Mouse (Mus musculus) heart, postnatal 36 days (tissue): Measurements from ENCODE around the gene Mlec. TPM values are rescaled to one million over a fixed set of nuclear protein-coding genes. Genes with fewer than 3 reads are reported as not detected.
"Not testable (repeated sequence)": the region's sequence is repeated elsewhere in the genome, so short reads cannot be mapped to it uniquely, and the experiment has no call there.

ENCODE experiments used
- DNase-seq, 2 experiments: peaks; one replicate each; pipeline ENCODE4 v3.0.0; 2021 to 2022
- intact Hi-C: fragments of 180-260 bp; cut with DNase I; formaldehyde crosslinking; loops from one replicate; pipeline ENCODE4 v1.15.1; 2025
- total RNA-seq, 2 experiments: library from RNA; stranded (reverse); gene quantifications; 2 replicates each; pipeline ENCODE4 v1.2.3; 2021

Mlec gene
- total RNA-seq, 2 experiments from 2014 or later = 73.4 to 93.0 TPM

GRCm38 (mm10) chr5:115133358-115134066 is 24.5 kb downstream of the Mlec start:
- intact Hi-C loops = loop anchor here (2.0 kb wide), 1 partner anchor 23 kb away; no protein-coding TSS in a partner anchor
- no peak for DNase-seq

- DNase-seq = no peak
- intact Hi-C loops = no loop called here
Observed at GRCm38 (mm10) chr5:115132465-115132864, 25.5 kb downstream of the Mlec start.

- intact Hi-C loops = loop anchor here (5.0 to 10.0 kb wide), 2 partner anchors 218 to 315 kb away; partner anchors contain the start of gene Cox6a1
- no peak for DNase-seq
Observed at GRCm38 (mm10) chr5:115129328-115129727, 28.7 kb downstream of the Mlec start.

GRCm38 (mm10) chr5:115127421-115128179 is 30.4 kb downstream of the Mlec start:
- DNase-seq = no peak
- intact Hi-C loops = loop anchor here (5.0 to 10.0 kb wide), 2 partner anchors 220 to 317 kb away; partner anchors contain the start of gene Cox6a1

GRCm38 (mm10) chr5:115126578-115127312 is 31.2 kb downstream of the Mlec start:
- DNase-seq = no peak

GRCm38 (mm10) chr5:115125211-115125871 is 32.6 kb downstream of the Mlec start:
- intact Hi-C loops = loop anchor here (1.0 to 10.0 kb wide), 5 partner anchors 37 to 319 kb away; partner anchors contain the start of gene Cox6a1
- peak; percentile 87 to 88 for DNase-seq

More at GRCm38 (mm10) chr5:115126578-115127312, 31.2 kb downstream of the Mlec start:
- intact Hi-C loops = loop anchor here (5.0 to 10.0 kb wide), 2 partner anchors 221 to 318 kb away; partner anchors contain the start of gene Cox6a1

- intact Hi-C loops = loop anchor here (1.0 to 10.0 kb wide), 5 partner anchors 38 to 320 kb away; partner anchors contain the start of gene Cox6a1
Observed at GRCm38 (mm10) chr5:115124690-115125089, 33.3 kb downstream of the Mlec start.

GRCm38 (mm10) chr5:115120978-115121377 is 37.0 kb downstream of the Mlec start:
- intact Hi-C loops = loop anchor here (10.0 kb wide), 1 partner anchor 324 kb away; no protein-coding TSS in a partner anchor
- no peak for DNase-seq

More at GRCm38 (mm10) chr5:115124690-115125089, 33.3 kb downstream of the Mlec start:
- DNase-seq = no peak

- intact Hi-C loops = no loop called here
- DNase-seq = peak; percentile 86 to 91
Observed at GRCm38 (mm10) chr5:115118961-115119570, 38.9 kb downstream of the Mlec start, which contains the start of gene Acads. TSS of gene Acads (minus strand) at chr5:115119346.

- DNase-seq = no peak
Observed at GRCm38 (mm10) chr5:115117467-115117866, 40.5 kb downstream of the Mlec start.

GRCm38 (mm10) chr5:115116426-115116825 is 41.6 kb downstream of the Mlec start:
- intact Hi-C loops = no loop called here
- no peak for DNase-seq

More at GRCm38 (mm10) chr5:115117467-115117866, 40.5 kb downstream of the Mlec start:
- intact Hi-C loops = no loop called here

- intact Hi-C loops = no loop called here
Observed at GRCm38 (mm10) chr5:115114501-115114900, 43.5 kb downstream of the Mlec start.

GRCm38 (mm10) chr5:115113244-115113643 is 44.7 kb downstream of the Mlec start:
- DNase-seq = no peak
- intact Hi-C loops = no loop called here

More at GRCm38 (mm10) chr5:115114501-115114900, 43.5 kb downstream of the Mlec start:
- DNase-seq = no peak

GRCm38 (mm10) chr5:115111156-115111555 is 46.8 kb downstream of the Mlec start:
- DNase-seq = no peak
- intact Hi-C loops = no loop called here

GRCm38 (mm10) chr5:115103253-115103652 is 54.7 kb downstream of the Mlec start:
- intact Hi-C loops = not testable (repeated sequence)

GRCm38 (mm10) chr5:115102231-115102630 is 55.7 kb downstream of the Mlec start:
- intact Hi-C loops = no loop called here
- DNase-seq = no peak

More at GRCm38 (mm10) chr5:115103253-115103652, 54.7 kb downstream of the Mlec start:
- DNase-seq = not testable (repeated sequence)

- intact Hi-C loops = no loop called here
- no peak for DNase-seq
Observed at GRCm38 (mm10) chr5:115100473-115100872, 57.5 kb downstream of the Mlec start.

GRCm38 (mm10) chr5:115099991-115100390 is 58.0 kb downstream of the Mlec start:
- DNase-seq = no peak
- intact Hi-C loops = no loop called here

- DNase-seq = no peak
- intact Hi-C loops = no loop called here
Observed at GRCm38 (mm10) chr5:115099530-115099929, 58.4 kb downstream of the Mlec start.
